Mouse (Mus musculus) bone marrow macrophage, adult 2 months (primary cell): ENCODE results near the gene Sptlc2.

Experiments
- CTCF ChIP-seq: IDR thresholded peaks from 2 replicates; pipeline ENCODE4 v1.5.1; 2012; ENCODE audit warnings: low read depth, mild to moderate bottlenecking, low read length, moderate library complexity
- POLR2A ChIP-seq: IDR thresholded peaks from 2 replicates; pipeline ENCODE4 v1.6.1; 2012; ENCODE audit warnings: mild to moderate bottlenecking, low read depth, low read length, borderline replicate concordance

- TF ChIP-seq CTCF (no peak), POLR2A (no peak)
Observed at GRCm38 (mm10) chr12:87405165-87405564, 17.0 kb upstream of the Sptlc2 start.
